Mouse (Mus musculus) activated CD4-positive, CD25-positive, alpha-beta regulatory T cell, adult 4 months (primary cell): ENCODE measurements around the gene Sync. TPM values are rescaled to one million over a fixed set of nuclear protein-coding genes. Genes with fewer than 3 reads are reported as not detected.

Source experiments
- ATAC-seq: one replicate; pipeline ENCODE4 v1.8.0; 2017
- polyA plus RNA-seq, 2 experiments: library from polyadenylated mRNA; unstranded; fragments of 100-300 nt; shearing (Covaris generic); gene quantifications; one replicate each; pipeline ENCODE4 v1.2.1; 2017

The Sync gene
- polyA plus RNA-seq, 2 experiments from 2014 or later, result 0.46 to 0.48 TPM

DNA sequence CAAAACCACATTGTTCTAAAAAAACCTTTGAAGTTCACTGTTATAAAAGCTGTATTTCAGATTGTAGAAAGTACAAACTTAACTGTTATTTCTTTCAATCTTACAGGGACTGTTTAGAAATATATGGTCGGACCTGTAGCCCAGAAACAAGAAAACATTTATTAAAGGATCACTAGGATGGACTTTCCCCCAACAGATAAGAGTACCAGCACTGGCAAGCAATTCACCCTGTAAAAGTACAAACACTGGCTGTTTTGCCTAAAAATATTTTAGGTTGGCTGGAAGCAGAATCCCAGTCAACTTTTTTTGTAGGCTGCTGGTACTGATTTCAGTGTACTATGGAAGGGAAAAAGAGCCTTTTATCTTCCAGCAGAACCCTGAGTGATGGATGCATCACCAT is 20.5 kb downstream of the Sync start:
- ATAC-seq, result no peak

DNA sequence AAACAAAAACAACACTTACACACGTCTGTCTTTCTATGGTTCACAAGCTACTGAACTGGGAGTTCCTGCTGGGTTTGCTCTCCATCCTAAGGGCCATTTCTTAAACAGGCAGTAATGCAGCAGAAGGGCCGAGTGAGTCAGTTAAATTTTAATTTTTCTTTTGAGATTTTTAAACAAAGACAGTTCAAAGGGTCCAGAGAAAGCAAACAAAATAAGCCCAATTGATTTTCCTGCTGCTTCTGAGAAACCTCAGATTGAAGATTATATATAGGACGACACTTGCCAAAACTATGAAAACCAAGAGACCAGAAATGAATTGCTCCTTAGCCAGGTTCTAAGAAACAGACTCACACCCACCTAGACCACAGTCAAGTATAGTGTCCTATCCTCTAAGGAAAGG is 26.5 kb downstream of the Sync start:
- no peak for ATAC-seq

DNA sequence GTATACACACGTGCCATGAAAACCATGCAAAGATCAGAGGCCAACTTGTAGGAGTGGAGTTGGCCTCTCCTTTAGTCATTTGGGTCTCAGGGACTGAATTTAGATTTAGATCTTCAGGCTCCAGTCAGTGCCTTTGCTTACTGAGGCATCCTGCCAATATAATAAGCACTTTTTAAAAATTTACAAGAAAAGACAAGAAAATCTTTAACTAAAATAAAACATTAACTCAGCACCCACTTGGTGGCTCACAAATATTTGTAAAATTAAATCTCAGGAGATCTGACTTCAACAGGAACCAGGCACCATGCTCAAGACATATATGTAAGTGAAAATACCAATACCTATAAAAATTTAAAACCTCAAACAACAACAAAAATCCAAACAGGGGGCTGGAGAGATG is 33.5 kb downstream of the Sync start:
- ATAC-seq, result no peak

DNA sequence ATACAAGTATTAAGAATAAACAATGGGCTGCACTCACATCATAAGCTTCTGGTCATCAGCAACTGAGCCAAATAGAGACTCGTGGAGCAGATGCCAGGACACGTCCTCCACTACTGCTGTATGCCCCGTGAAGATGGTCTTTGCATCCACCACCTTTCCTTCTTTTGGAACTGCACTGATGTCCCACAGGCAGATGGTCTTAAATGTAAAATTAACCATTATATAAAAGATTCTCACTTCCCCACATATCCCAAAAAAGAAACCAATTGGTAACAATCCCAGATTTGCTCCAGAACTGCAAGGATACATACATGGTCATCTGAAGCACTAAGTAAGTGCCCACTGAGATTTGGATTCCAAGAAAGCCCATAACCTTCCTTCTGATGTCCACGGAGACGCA is 34.6 kb downstream of the Sync start:
- ATAC-seq, result no peak

DNA sequence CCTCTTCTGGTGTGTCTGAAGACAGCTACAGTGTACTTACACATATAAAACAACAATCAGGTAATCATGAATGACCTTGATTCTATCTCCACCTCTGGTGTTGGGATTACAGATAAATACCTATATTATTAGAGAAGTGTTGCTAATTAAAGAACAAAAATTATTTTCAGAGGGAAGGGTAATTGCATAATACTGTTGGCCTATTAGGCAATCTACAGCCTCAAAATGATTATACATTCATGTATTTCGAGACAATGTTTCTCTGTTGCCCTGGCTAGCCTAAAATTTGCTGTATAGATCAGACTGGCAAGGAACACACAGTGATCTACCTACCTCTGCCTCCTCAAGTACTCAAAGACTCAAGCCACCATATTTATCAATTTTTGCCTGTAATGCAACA is 36.1 kb downstream of the Sync start:
- ATAC-seq, result no peak

DNA sequence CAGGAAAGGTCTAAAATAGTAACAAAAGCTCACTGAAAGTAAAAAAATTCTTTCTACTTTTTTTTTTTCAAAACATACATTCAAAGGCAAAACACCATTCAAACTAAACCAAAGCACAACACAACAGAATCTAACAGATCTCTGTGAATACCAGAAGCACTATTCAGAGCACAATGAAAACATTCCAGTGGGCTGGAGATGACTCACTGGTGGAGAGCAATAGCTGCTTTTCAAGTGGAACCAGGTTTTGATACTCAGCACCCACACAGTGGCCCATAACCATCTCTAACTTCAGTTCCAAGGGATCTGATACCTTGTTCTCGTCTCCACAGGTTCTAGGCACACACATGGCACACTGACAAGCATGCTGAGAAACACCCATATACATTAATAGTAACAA is 37.3 kb downstream of the Sync start:
- no peak for ATAC-seq

DNA sequence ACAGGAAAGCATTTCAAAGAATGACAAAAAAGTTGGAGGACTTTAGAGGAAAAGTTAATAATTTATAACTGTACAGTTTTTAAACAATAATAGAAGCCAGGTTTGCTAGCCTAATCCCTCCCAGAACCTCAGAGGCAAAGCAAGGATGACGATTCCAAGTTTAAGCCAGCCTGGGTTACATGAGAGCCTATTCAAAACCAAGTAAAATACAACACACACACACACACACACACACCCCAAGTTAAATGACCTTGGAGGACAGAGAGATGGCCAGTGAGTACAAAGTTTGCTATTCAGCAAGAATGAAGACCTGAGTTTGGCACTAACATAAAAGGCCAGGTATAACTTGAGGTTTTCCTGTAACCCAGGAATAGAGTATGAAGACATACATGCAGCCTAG is 38.8 kb downstream of the Sync start:
- no peak for ATAC-seq

DNA sequence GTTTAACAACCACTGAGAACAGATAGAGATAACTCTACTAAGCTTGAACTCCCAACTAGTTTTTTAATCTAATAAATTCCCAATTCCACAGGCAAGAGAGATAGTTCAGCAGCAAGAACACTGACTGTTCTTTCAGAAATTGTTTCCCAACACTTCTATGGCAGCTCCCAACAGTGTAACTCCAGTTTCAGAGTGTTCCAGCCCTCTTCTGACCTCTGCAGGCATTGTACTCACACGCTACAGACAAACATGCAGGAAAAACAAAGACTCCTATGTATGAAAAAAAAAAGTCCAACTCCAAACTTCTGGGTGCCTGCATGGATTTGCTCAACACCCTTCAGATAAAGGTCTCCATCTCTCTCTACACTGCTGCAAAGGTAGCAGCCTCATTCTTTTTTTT is 45.4 kb downstream of the Sync start:
- ATAC-seq, result no peak

DNA sequence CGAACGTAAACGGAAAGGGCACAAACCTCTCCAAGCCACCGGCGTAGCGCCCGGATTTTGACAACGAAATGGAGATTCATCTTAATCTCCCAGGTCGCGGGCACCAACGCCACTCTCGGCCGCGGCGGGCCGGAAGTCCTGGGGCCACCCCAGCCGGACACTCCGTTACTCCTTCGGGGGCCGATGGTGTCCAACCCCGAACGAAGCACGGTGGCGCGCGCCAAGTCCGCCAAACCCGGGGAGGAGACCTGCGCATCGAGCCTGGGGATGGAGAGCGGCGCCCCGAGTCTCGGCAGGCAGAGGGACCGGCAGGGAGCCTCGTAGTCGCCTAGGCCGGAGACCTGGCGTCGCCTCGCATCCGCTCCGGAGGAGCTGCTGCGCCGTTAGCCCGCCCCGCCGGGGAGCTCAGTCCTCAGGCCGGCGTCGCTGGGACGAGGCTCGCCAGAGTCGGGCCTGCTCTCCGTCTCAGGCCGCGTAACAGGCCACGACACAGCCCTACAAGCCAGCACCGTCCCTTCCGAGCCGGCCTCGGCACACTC is 47.3 kb downstream of the Sync start:
- ATAC-seq, result peak; percentile 5

DNA sequence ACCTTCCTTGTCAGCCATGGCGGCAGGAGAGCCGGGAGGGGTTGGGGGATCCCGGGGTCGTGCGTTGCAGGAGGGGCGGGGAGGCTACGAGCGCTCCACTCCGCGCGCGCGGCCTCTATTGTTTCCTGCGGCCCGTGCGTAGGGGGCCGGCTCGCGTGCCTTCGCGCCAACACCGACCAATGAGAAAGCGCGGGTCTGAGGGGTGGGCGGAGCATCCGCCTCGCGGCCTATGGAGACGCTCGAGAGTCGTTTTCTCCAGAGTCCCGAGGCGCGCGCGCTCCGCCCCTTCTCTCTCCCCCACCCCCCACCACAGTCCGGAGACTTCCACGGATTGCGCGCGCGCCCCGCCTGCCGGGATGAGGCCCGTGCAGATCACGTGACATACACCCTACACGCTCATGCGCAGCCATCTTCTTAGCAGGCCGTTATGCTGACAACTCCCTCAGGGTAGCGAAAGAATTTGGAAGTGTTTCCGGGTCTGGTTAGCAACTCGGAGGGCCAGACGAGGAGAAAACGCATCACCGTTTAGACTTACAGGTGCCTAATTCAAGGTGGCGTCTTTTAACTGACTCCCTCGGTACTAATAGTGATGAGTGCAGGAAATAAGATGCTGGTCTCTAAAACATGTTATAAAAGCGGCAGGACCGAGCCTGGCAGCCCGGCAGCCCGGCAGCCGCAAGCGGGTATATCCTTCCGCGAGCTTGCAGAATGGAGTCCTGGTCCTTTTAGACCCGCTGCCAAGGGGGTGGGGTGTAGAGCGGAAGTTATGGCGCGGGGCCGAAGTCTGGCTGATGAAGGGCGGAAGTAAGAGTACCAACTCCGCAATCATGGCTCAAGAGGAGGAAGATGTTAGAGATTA is 48.0 kb downstream of the Sync start, which contains the start of the genes Rbbp4 and Zbtb8os:
Gene Rbbp4, minus strand, starts transcription at position 155 of the 859 bp plus-strand sequence.
Gene Zbtb8os, plus strand, starts transcription at position 480 of the 859 bp plus-strand sequence.
- ATAC-seq, result peak; percentile 89

DNA sequence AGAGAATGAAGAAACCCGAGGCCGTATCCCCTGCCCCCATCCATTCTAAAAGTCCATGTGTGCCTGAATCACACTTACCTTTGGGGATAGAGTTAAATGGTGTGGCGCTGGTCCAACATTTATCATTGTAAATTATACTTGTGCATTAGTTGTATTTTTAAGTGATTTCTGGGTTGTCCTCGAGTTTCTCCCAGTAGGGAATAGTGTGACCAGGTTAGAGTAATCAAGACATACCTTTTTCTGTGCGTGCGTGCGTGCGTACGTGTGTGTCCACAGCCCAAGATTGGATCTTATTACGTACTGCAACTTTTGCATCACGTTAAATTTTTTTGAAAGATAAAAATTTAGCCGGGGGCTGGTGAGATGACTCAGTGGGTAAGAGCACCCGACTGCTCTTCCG is 48.9 kb downstream of the Sync start:
- ATAC-seq, result no peak

DNA sequence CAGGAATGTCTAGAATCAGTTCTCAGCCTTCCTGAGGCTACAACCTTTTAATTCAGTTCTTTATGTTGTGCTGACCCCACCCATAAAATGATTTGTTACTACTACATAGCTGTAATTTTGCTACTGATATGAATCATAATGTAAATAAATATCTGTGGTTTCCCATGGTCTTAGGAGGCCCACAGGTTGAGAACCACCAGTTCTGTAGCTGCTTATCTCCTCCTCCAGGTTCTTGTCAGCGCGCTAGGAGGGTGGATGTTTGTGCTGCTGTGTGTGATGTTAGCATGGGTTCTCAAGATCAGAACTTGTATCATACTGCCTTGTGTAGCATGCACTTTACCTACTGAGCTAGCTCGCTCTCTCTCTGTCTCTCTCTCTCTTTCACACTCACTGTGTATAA is 52.3 kb downstream of the Sync start:
- no peak for ATAC-seq

DNA sequence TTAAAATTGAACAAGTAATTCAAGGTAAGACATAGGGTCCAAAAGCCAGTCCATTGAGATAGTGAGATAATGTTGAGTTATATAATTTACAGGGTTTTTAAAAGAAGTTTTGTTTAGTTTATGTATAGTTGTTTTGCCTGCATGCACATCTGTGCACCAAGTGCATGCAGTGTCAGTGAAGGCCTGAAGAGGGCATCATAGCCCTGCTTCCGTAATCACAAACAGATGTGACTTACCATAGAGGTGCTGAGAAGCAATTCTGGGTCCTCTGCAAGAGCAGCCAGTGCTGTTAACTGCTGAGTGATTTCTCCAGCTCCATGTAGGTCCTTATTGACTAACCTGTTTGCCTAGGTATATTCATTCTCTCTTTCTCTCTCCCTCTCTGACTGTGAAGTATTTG is 54.5 kb downstream of the Sync start:
- no peak for ATAC-seq

DNA sequence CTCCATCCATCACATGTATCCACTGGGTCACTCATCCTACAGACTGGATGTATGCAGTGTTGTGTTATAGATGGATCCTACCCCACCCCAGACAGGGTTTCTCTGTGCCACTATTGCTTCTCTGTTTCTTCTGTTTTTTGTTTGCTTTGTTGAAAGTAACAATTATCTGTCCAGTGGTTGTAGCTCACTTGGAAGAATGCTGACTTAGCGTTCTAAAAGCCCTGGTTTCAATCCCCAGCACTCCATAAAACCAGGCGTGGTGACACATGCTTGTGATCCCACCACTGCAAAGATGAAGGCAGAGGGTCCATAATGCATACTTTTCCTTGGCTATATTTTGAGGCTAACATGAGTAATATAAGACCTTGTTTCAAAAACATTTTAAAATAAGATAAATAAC is 55.3 kb downstream of the Sync start:
- ATAC-seq, result no peak

DNA sequence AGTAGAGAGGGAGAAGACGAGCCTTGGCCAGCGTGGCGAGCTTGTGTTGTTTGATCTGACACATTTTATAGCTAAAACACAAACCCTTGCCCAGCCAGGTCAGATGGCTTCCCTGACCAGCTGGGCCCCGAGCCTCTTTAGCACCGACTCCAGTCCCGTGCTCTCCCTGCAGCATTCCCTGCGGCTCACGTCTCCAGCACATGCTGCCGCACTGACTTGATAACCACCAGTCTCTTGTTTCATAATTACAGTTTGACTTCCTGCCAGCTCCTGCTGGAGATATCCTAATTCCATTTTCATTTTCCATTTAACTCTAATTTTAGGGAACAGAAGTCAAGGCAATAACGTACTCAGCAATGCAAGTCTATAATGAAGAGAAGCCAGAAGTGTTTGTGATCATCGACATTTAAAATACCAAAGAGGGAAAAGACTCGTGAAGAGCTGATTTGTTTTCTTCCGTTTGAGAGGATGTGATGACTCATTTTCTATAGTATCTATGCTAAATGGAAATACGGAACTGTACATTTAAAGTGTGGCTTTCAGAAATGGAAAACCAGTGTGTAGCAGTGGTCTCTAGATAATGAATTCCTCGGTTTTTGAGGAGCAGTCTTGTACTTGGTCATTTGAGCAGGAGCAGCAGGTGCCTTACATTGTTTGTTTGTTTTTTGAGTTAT is 59.2 kb downstream of the Sync start:
- ATAC-seq, result no peak

DNA sequence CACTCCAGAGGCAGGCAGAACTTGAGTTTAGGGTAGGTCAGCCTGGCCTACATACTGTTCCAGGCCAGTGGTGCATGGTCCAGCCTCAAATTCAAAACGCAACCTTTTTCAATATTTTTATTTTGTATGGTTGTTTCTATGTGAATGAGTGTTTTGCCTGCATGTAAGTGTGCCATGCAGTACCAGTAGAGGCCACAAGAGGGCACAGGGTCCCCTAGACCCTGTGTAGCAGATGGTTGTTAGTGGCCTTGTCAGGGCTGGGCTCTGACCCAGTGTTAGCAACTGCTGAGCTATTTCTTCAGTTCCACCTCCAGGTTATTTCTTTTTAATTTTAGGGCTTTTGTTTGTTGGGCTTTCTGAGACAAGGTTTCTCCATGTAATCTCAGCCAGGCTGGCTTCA is 63.2 kb downstream of the Sync start:
- peak; percentile 69 for ATAC-seq

DNA sequence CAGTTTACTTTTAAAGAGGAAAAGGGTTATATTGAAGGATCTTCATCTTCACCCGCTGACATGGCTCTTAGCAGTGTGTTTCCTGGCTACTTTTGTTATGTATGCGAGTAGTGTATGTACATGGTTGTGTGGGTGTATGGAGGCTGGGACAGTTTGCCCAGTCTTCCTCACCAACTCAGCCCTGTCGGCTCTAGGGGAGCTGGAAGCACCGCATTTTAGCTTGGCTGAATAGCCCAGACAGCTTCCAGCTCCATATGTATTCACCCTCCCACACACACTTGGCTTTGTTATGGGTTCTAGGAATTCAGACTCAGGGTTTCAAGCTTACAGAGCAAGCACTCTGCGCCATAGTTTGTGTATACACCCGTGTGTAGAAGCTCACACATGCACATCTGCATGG is 63.7 kb downstream of the Sync start:
- ATAC-seq, result no peak

DNA sequence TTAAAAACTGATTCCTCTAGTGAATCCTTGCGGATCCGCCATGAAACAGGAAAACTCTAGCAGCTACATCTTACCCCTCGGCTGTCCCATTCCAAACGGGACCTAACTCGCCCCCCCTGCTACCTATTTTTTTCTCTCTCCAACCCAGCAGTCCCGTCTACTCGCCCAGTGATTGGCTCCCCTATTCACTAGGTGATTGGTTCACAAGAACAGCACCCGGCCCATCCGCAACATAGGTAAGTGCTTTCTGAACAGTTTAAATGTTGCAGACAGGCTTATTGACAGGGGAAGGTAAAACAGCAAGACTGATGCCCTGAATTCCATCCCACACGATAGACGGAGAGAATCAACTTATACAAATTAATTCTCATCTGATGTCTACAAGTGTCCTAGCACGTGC is 65.8 kb downstream of the Sync start:
- ATAC-seq, result no peak

DNA sequence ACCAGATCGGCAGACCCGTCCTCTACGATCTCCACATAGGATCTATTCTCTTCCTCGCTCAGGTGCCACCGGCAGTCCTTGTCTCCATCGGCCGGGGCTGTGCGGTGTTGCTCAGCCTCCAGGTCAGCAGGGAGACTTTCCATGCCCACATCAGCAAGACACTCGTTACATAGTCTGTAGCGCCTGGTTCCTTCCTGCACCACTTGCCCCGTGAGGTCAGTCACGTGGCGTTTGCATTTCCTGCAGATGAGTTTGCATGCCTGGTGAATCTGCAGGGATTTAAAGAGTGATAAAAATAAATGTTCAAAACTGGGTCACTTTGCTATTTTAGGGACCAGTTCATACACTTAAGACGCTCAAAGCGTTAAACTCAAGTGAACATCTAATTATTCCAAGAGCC is 66.8 kb downstream of the Sync start:
- peak; percentile 54 for ATAC-seq

DNA sequence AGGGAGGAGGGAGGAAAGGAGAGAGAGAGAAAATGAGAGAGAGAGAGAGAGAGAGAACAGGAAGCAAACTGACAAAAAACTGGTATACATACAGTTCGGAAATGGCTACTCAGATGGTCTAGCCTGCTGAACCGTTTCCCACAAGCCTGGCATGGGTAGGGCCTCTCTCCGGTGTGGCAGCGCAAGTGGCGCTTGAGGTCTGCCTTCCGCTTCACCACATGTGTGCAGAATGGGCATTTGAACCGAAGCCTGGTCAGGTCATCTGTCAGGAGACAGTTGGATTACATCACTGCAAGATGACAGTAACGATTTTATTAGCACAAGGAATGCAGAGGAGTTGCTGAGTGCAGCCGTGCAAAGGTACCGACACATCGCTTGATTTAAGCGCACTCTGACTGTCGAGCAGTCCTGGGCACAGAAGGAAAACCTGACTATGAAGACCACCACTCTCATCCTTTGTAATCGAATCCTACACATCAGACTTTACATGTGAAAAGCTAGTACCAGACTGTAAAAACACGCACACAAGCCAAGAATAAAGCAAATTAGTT is 70.3 kb downstream of the Sync start:
- no peak for ATAC-seq
